Mouse (Mus musculus) hindbrain, embryonic 10.5 days (tissue): Measurements from ENCODE around the gene Esrra. TPM values are rescaled to one million over a fixed set of nuclear protein-coding genes. Genes with fewer than 3 reads are reported as not detected.
"Not testable (repeated sequence)": the region's sequence is repeated elsewhere in the genome, so short reads cannot be mapped to it uniquely, and the experiment has no call there.

Experiments
- DNase-seq: peaks from one replicate; pipeline ENCODE4 v3.0.0-alpha.2; 2017; ENCODE audit warnings: low spot score
- H3K27ac ChIP-seq: fragments of 300-500 bp; sonication (generic); 2 replicates; pipeline ENCODE4 v1.5.1; 2016; ENCODE audit warnings: mild to moderate bottlenecking, moderate library complexity
- H3K27me3 ChIP-seq: fragments of 300-500 bp; sonication (generic); 2 replicates; pipeline ENCODE4 v1.6.1; 2016; ENCODE audit warnings: mild to moderate bottlenecking; ENCODE audit not compliant: poor library complexity, insufficient read depth, severe bottlenecking
- H3K36me3 ChIP-seq: fragments of 300-500 bp; sonication (generic); 2 replicates; pipeline ENCODE4 v1.6.1; 2016; ENCODE audit warnings: mild to moderate bottlenecking, moderate library complexity
- H3K4me1 ChIP-seq: fragments of 300-500 bp; sonication (generic); replicated peaks from 2 replicates; pipeline ENCODE4 v1.6.1; 2016; ENCODE audit warnings: mild to moderate bottlenecking
- H3K4me3 ChIP-seq: fragments of 300-500 bp; sonication (generic); 2 replicates; pipeline ENCODE4 v1.5.1; 2016; ENCODE audit warnings: mild to moderate bottlenecking, moderate library complexity
- H3K9me3 ChIP-seq: fragments of 300-500 bp; sonication (generic); 2 replicates; pipeline ENCODE4 v1.6.1; 2016; ENCODE audit warnings: mild to moderate bottlenecking, moderate library complexity
- WGBS: fragments of 180-500 bp; shearing (Covaris S2); methylation state at CpG from one replicate; pipeline ENCODE4 v1.1.7; 2016; 5-methylcytosine and 5-hydroxymethylcytosine counted together
- polyA plus RNA-seq: library from polyadenylated mRNA; unstranded; fragments of >200 nt; fragmentation: Nextera tagmentation; extraction: Ambion mirVana; gene quantifications from 2 replicates; pipeline ENCODE4 v1.2.1, GENCODE M21; 2016

Gene Esrra
- polyA plus RNA-seq, 1 experiment from 2014 or later, result 12.0 TPM

GRCm38 (mm10) chr19:6899641-6900040, 22.0 kb downstream of the Esrra start:
- no peak for DNase-seq
- 86% methylated on average over 4 of the region's 4 CpGs for WGBS
- Histone ChIP-seq H3K36me3 (peaks cover 9% of the 10 kb centered on the region), H3K4me1 (no peaks in the 10 kb centered on the region), H3K9me3 (peaks cover 9% of the 10 kb centered on the region; the same call in 1 of the 2 replicates), H3K27me3 (no peaks in the 10 kb centered on the region), H3K27ac (no peak overlapping the region), H3K4me3 (no peak overlapping the region)

DNA sequence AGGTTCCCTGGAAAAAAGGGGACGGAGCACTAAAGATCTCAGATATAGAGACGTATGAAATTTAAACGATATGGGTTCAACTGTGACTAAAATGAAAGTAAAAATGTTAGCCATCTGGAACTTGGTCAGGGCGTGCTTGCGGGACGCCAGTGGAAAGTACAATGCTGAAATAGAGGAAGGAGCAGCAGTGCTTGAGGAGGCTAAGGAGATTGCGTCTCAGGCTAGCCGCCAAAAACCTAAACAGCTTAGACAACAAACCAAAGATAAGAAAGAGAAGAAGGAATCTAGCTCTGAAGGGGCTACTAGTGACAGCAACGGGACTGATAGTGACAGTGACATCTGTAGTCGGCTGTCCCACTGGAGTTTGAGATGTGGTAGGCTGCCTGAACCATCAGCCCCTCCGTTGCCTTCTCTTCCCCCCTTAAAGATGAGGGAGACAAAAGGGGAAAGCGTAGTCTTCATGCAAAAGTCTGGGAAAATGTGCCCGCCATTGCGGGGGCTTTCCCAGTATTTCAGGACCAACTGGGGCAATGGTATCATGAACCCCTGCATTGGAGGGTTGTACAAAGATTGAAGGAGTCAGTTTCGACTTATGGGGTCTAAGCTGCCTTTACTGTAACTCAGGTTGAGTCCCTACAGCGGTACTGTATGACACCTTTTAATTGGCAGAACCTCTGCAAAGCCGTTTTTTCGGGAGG, 25.9 kb downstream of the Esrra start:
- H3K9me3 ChIP-seq, H3K4me1 ChIP-seq, H3K27me3 ChIP-seq, DNase-seq, H3K36me3 ChIP-seq, H3K27ac ChIP-seq, H3K4me3 ChIP-seq: not testable (repeated sequence)
- 90% methylated on average over 18 of the region's 18 CpGs for WGBS

DNA sequence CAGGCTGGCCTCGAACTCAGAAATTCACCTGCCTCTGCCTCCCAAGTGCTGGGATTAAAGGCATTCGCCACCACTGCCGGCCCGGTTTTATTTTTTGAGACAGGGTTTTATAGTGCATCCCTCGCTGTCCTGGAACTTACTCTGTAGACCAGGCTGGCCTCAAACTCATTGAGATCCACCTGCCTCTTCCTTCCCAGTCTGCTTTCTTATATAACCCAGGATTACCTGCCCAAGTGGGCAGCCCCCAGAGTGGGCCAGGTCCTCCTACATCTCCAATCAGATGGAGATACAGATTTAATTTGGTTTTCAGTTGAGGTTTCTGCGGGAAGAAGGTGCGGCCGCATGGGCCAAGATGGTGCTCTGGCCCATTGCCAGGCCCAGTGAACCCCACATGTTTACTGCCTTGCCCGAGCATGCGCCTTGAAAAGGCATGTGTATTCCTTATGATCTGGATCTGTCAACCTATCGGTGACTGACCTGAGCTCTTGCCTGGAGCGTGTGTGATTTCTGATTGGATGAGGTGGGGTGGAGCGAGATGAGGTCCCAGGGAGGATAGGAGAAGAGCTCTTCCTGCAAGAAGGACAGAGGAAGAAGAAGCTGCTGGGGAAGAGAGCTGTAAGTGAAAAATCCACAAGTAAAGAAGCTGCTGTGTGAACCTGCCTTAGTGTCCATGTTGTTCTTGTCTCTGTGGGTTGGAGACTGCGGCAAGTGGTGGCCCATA, 27.7 kb downstream of the Esrra start:
- Histone ChIP-seq H3K27ac (no peak overlapping the region), H3K4me3 (no peak overlapping the region), H3K9me3 (peaks cover 4% of the 10 kb centered on the region; the same call in 1 of the 2 replicates), H3K4me1 (no peaks in the 10 kb centered on the region), H3K27me3 (no peaks in the 10 kb centered on the region), H3K36me3 (no peaks in the 10 kb centered on the region)
- DNase-seq, result no peak
- WGBS, result 92% methylated on average over 14 of the region's 14 CpGs

DNA sequence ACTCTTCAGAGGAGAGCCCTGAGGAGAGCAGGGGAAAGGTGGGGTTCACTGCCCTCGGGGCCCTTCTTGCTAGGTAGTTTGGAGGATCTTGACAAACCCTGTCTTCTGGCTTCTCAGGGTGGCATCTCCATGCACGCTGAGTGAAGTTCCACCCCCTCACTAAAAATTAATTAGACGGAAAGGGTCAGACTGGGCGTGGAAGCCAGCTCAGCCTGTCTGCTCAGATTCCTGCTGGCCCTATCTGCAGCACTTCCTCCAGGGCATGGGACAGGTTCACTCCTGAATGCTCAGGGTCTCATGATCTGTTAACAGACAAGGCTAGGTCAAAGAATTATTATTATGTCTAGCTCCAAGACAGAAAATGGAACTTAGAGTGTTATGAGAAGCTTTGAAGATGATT, 29.1 kb downstream of the Esrra start:
- Histone ChIP-seq H3K9me3 (peaks cover 4% of the 10 kb centered on the region; the same call in 1 of the 2 replicates), H3K27ac (no peak overlapping the region), H3K4me1 (no peaks in the 10 kb centered on the region), H3K4me3 (no peak overlapping the region), H3K36me3 (no peaks in the 10 kb centered on the region), H3K27me3 (no peaks in the 10 kb centered on the region)
- WGBS, result 80% methylated on average over 4 of the region's 4 CpGs
- no peak for DNase-seq

- Histone ChIP-seq H3K27me3 (no peaks in the 10 kb centered on the region), H3K27ac (no peak overlapping the region), H3K36me3 (no peaks in the 10 kb centered on the region), H3K4me3 (no peak overlapping the region), H3K9me3 (peaks cover 8% of the 10 kb centered on the region), H3K4me1 (no peaks in the 10 kb centered on the region)
- no peak for DNase-seq
- 86% methylated on average over 4 of the region's 4 CpGs for WGBS
Measured at GRCm38 (mm10) chr19:6877965-6878364, 43.6 kb downstream of the Esrra start.

DNA sequence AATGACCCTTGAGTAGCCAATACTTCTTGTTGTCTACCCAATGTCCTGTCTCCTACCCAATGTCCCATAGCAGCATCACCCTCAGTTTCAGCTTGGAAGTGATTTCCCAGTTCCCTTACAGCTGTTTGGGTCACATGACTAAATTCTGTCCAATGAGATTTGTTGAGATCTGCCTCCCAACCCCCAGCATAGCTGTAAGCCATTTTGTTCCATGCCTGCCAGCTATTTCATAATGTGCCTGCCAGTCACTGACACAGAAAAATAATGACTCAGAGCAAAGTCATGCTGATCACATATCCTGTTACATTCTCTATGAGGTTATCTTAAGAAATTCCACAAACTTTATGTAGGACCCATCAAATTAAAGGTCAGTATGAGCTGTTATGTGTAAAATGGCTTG, 44.8 kb downstream of the Esrra start:
- Histone ChIP-seq H3K36me3 (no peaks in the 10 kb centered on the region), H3K9me3 (peaks cover 8% of the 10 kb centered on the region), H3K27me3 (no peaks in the 10 kb centered on the region), H3K27ac (no peak overlapping the region), H3K4me3 (no peak overlapping the region), H3K4me1 (no peaks in the 10 kb centered on the region)
- no peak for DNase-seq

GRCm38 (mm10) chr19:6875834-6876233, 45.8 kb downstream of the Esrra start:
- Histone ChIP-seq H3K4me1 (no peaks in the 10 kb centered on the region), H3K9me3 (peaks cover 5% of the 10 kb centered on the region), H3K36me3 (no peaks in the 10 kb centered on the region), H3K27ac (no peak overlapping the region), H3K4me3 (no peak overlapping the region), H3K27me3 (no peaks in the 10 kb centered on the region)
- no peak for DNase-seq
- WGBS, result 86% methylated on average over 6 of the region's 6 CpGs

DNA sequence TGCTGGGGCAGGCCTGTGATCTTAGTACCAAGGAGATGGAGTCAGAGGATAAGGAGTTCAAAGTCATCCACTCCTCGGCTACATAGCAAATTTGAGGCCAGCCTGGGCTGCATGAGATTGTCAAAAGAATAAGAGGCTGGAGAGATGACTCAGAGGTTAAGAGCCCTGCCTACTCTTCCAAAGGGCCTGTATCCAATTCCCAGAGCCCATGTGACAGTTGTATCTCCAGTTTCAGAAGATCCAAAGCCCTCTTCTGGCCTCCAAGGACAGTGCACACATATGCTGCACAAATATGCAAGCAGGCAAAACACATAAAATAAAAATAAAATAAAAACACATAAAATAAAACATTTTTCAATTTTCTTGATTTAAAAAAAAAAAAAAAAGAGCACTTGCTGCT, 47.4 kb downstream of the Esrra start:
- Histone ChIP-seq H3K4me1 (peaks cover 3% of the 10 kb centered on the region), H3K36me3 (no peaks in the 10 kb centered on the region), H3K9me3 (no peaks in the 10 kb centered on the region), H3K27me3 (no peaks in the 10 kb centered on the region), H3K27ac (no peak overlapping the region), H3K4me3 (no peak overlapping the region)
- 85% methylated on average over 1 of the region's 1 CpGs for WGBS
- no peak for DNase-seq

DNA sequence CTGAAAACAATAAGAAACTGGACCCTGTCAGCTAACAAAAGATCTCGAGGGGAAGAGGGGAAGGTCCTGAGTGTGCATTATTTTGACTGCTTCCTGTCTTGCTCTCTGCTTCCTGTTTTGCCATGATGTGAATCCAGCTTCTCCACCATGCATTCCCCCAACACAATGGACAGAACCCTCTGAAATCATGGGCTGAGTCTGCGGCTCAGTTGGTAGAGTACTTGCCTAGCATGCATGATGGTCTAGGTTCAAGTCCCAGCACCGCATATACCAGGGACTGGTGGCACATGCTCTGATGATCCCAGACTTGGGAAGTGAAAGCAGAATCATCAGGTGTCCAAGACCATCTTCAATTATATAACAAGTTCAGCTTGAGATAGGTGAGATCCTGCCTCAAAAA, 48.9 kb downstream of the Esrra start:
- Histone ChIP-seq H3K4me1 (peaks cover 5% of the 10 kb centered on the region), H3K27ac (no peak overlapping the region), H3K4me3 (no peak overlapping the region), H3K36me3 (no peaks in the 10 kb centered on the region), H3K27me3 (no peaks in the 10 kb centered on the region), H3K9me3 (no peaks in the 10 kb centered on the region)
- DNase-seq, result no peak
- WGBS, result 79% methylated on average over 3 of the region's 3 CpGs

DNA sequence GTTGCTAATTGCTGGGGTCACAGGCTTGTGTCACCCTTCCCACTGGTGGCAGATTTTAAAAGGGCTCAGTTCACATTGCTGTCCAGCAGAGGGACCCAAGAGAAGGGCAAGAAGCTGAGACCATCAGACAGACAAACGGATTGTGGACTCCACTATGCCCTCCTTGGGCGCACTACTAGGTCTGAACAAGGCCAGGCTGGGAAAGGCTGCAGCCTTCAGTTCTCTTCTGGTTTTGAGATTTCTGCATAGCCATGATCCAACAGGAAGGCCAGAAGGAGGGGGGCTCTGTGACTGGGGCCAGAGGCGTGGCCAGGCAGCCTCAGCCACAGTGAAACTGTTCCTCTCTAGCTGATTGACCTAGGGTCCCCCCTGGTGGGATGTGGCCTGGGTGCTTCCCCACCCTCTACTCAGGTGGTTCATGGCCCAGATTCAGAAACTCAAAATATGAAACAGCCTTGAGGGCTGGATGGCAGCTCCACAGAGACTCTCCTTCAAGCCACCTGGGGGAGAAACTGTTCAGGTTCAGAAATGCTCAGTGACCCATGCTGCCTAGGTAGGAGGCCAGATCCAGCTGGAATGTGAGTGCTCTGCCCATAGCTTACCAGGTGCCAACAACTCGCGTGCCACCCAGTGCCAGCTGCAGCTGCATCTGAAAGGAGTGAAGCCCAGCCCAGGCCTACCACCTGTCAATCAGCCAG, 49.9 kb downstream of the Esrra start:
- Histone ChIP-seq H3K27ac (no peak overlapping the region), H3K4me3 (no peak overlapping the region), H3K9me3 (no peaks in the 10 kb centered on the region), H3K4me1 (peaks cover 5% of the 10 kb centered on the region), H3K27me3 (no peaks in the 10 kb centered on the region), H3K36me3 (no peaks in the 10 kb centered on the region)
- DNase-seq, result no peak
- WGBS, result 56% methylated on average over 5 of the region's 5 CpGs

GRCm38 (mm10) chr19:6869355-6869754, 52.3 kb downstream of the Esrra start:
- Histone ChIP-seq H3K27ac (no peak overlapping the region), H3K27me3 (no peaks in the 10 kb centered on the region), H3K36me3 (no peaks in the 10 kb centered on the region), H3K4me3 (peak overlapping the region; percentile 31), H3K9me3 (no peaks in the 10 kb centered on the region), H3K4me1 (peaks cover 5% of the 10 kb centered on the region)
- no peak for DNase-seq
- WGBS, result 15% methylated on average over 5 of the region's 5 CpGs

GRCm38 (mm10) chr19:6861451-6861850, 60.2 kb downstream of the Esrra start:
- H3K27me3 ChIP-seq, result peaks cover 16% of the 10 kb centered on the region
- H3K9me3 ChIP-seq, result no peaks in the 10 kb centered on the region
- H3K4me1 ChIP-seq, result peaks cover 14% of the 10 kb centered on the region
- no peaks in the 10 kb centered on the region for H3K36me3 ChIP-seq
- no peak overlapping the region for H3K27ac ChIP-seq
- DNase-seq, result no peak
- no peak overlapping the region for H3K4me3 ChIP-seq
- WGBS, result 92% methylated on average over 4 of the region's 4 CpGs
